Mouse (Mus musculus) stomach, embryonic 14.5 days (tissue): ENCODE measurements at regions not wholly inside any gene's neighbourhood (a gene's known extent, or its start where the extent isn't known, plus 50 kb on each side); places are given as distances from the start of the nearest gene placed in this dataset.
A peak's percentile ranks its signal among the peaks of the same experiment; 100 is the strongest.

Experiments
- ATAC-seq: fragments of 200-750 bp; cut with Nextera tagmentation; 2 replicates; pipeline ENCODE4 v1.8.0; 2017; ENCODE audit warnings: low read depth, moderate TSS enrichment; ENCODE audit not compliant: insufficient number of reproducible peaks, insufficient read depth, low FRiP score
- H3K27ac ChIP-seq: fragments of 300-500 bp; sonication (generic); 2 replicates; pipeline ENCODE4 v1.5.1; 2014; ENCODE audit warnings: mild to moderate bottlenecking, low read length, moderate library complexity, mixed read lengths
- H3K27me3 ChIP-seq: fragments of 300-500 bp; sonication (generic); 2 replicates; pipeline ENCODE4 v1.6.1; 2014; ENCODE audit warnings: low read length, control low read depth, mixed read lengths; ENCODE audit not compliant: control insufficient read depth, insufficient read depth
- H3K36me3 ChIP-seq: fragments of 300-500 bp; sonication (generic); 2 replicates; pipeline ENCODE4 v1.6.1; 2014; ENCODE audit warnings: mild to moderate bottlenecking, control low read depth, low read length, moderate library complexity, mixed read lengths; ENCODE audit not compliant: control insufficient read depth, insufficient read depth
- H3K4me1 ChIP-seq: fragments of 300-500 bp; sonication (generic); 2 replicates; pipeline ENCODE4 v1.6.1; 2014; ENCODE audit warnings: low read length, control low read depth, mixed read lengths; ENCODE audit not compliant: control insufficient read depth, insufficient read depth
- H3K4me2 ChIP-seq: fragments of 300-500 bp; sonication (generic); replicated peaks from 2 replicates; pipeline ENCODE4 v1.6.1; 2014; ENCODE audit warnings: low read depth, low read length, control low read depth
- H3K4me3 ChIP-seq: fragments of 300-500 bp; sonication (generic); 2 replicates; pipeline ENCODE4 v1.5.1; 2014; ENCODE audit warnings: low read depth, low read length, control low read depth
- H3K9ac ChIP-seq: fragments of 300-500 bp; sonication (generic); replicated peaks from 2 replicates; pipeline ENCODE4 v1.6.1; 2014; ENCODE audit warnings: low read depth, mild to moderate bottlenecking, control low read depth, low read length, moderate library complexity, mixed read lengths
- H3K9me3 ChIP-seq: fragments of 300-500 bp; sonication (generic); 2 replicates; pipeline ENCODE4 v1.6.1; 2016; ENCODE audit warnings: low read depth, low read length, control low read depth; ENCODE audit not compliant: control insufficient read depth
- WGBS: fragments of 180-500 bp; shearing (Covaris S2); extraction: QIAGEN DNeasy Blood & Tissue Kit; methylation state at CpG from one replicate; pipeline ENCODE4 v1.1.7; 2014; 5-methylcytosine and 5-hydroxymethylcytosine counted together

DNA sequence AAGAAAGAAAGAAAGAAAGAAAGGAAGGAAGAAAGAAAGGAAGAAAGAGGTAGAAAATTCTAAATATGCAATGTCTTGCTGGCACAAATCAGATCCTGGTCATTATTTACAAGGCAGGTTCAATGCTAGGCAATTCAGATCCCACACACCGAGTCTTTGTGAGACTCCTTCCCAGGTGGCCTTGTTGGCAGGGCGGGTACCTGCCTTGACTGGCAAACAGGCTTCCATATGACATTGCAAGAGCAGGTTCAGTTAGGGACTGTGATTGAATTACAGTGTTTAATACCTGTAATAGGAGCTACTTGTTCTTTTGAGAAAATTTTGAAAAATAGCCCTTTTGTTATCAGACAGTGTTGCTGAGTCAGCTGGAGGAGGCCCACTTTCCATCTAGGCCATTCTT lies 436.0 kb upstream of the Mctp2 start:
- H3K9me3 ChIP-seq: no peaks in the 10 kb centered on the region
- no peak overlapping the region for H3K27ac ChIP-seq
- H3K4me3 ChIP-seq: no peak overlapping the region
- no peak overlapping the region for H3K4me2 ChIP-seq
- peaks cover 10% of the 10 kb centered on the region; the same call in 1 of the 2 replicates for H3K4me1 ChIP-seq
- H3K9ac ChIP-seq: no peak overlapping the region
- no peak for ATAC-seq
- WGBS: 84% methylated on average over 2 of the region's 2 CpGs
- no peaks in the 10 kb centered on the region for H3K27me3 ChIP-seq
- no peaks in the 10 kb centered on the region for H3K36me3 ChIP-seq

DNA sequence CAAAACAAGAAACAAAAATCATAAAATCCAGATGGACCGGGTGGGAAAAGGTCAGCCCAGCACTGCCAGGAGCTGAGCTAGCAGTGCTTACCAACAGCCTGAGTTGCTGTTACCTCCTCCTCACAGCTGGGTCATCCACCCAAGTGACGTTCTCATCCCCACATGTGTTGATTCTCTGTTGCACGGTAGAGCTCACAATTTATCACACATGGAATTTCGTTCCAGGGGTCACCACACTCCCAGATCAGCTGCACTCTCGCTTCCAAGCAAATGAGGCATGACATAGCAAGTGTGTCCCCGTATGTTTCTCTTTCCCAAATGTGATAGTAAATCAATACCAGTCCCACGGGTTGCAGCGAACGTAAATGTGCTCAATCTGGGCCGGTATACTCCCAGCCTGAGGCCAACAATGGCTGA lies 445.1 kb upstream of the Mctp2 start:
- ATAC-seq: no peak
- Histone ChIP-seq H3K9ac (no peak overlapping the region), H3K9me3 (no peaks in the 10 kb centered on the region), H3K4me1 (0 out of 2 replicates have a peak, but pooled peaks cover 5% of the 10 kb centered on the region), H3K4me2 (no peak overlapping the region), H3K4me3 (no peak overlapping the region), H3K27ac (no peak overlapping the region), H3K36me3 (no peaks in the 10 kb centered on the region), H3K27me3 (no peaks in the 10 kb centered on the region)
- 47% methylated on average over 10 of the region's 10 CpGs for whole genome bisulfite sequencing

DNA sequence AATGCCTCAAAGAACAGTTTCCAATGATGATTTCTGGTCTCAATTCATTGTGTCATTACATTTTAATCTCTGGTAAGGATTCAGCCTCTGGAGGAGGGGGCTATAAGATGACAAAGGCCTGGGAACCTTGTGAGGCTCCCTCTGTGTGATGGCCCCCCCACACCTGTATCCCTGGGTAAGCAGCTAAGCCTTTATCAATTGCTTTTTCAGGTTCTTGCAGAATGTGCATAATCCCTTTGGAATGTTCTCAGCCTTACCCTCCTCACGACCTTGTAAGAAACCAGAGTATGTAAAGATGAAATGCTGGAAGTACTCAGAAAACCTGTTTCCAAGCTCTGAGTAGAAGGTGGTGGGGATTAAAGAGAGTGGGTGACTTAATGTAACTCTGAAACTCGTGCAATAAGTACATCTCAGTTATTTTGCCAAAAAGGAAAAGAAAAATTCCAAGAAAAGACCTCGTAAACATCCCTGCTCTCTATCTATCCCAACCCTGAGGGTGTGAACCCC lies 446.7 kb upstream of the Mctp2 start:
- no peak overlapping the region for H3K4me2 ChIP-seq
- ATAC-seq: peak; percentile 65; the same call in 1 of the 2 replicates
- no peaks in the 10 kb centered on the region for H3K36me3 ChIP-seq
- H3K4me3 ChIP-seq: no peak overlapping the region
- no peaks in the 10 kb centered on the region for H3K27me3 ChIP-seq
- H3K4me1 ChIP-seq: 0 out of 2 replicates have a peak, but pooled peaks cover 5% of the 10 kb centered on the region
- no peak overlapping the region for H3K9ac ChIP-seq
- no peaks in the 10 kb centered on the region for H3K9me3 ChIP-seq
- no peak overlapping the region for H3K27ac ChIP-seq
- 44% methylated on average over 3 of the region's 3 CpGs for WGBS

DNA sequence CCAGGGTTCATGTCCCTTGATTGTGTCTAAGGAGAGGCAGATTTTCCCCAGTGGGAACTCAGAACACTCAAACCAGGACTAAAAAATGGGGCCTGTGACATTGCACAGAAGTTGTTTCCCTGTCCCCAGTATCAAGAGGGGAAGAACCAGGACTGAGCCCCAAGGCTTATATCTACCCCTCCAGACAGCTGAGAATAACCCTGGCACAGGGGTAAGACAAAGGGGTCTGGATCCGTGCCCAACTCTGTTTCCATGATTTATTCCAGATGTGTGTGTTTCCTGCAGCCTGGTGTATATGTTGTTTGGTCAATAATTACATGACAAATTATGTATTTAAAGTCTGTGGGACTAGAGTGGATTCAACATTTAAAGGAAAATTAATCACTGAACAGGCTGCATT lies 456.3 kb upstream of the Mctp2 start:
- Histone ChIP-seq H3K9me3 (no peaks in the 10 kb centered on the region), H3K4me1 (no peaks in the 10 kb centered on the region), H3K4me3 (no peak overlapping the region), H3K9ac (no peak overlapping the region), H3K36me3 (no peaks in the 10 kb centered on the region), H3K27ac (no peak overlapping the region), H3K4me2 (no peak overlapping the region), H3K27me3 (no peaks in the 10 kb centered on the region)
- WGBS: 36% methylated on average over 1 of the region's 1 CpGs
- no peak for ATAC-seq

GRCm38 (mm10) chr7:72768705-72769104 lies 462.3 kb upstream of the Mctp2 start:
- H3K9ac ChIP-seq: no peak overlapping the region
- H3K4me1 ChIP-seq: no peaks in the 10 kb centered on the region
- no peaks in the 10 kb centered on the region for H3K27me3 ChIP-seq
- no peak for ATAC-seq
- H3K27ac ChIP-seq: no peak overlapping the region
- H3K36me3 ChIP-seq: no peaks in the 10 kb centered on the region
- H3K4me3 ChIP-seq: no peak overlapping the region
- no peaks in the 10 kb centered on the region for H3K9me3 ChIP-seq
- 58% methylated on average over 4 of the region's 4 CpGs for WGBS
- no peak overlapping the region for H3K4me2 ChIP-seq

GRCm38 (mm10) chr7:72774031-72774770 lies 467.8 kb upstream of the Mctp2 start:
- H3K9me3 ChIP-seq: no peaks in the 10 kb centered on the region
- no peak overlapping the region for H3K9ac ChIP-seq
- H3K4me2 ChIP-seq: no peak overlapping the region
- ATAC-seq: no peak
- no peaks in the 10 kb centered on the region for H3K36me3 ChIP-seq
- H3K4me1 ChIP-seq: no peaks in the 10 kb centered on the region
- no peak overlapping the region for H3K27ac ChIP-seq
- no peak overlapping the region for H3K4me3 ChIP-seq
- 68% methylated on average over 3 of the region's 3 CpGs for WGBS
- no peaks in the 10 kb centered on the region for H3K27me3 ChIP-seq

DNA sequence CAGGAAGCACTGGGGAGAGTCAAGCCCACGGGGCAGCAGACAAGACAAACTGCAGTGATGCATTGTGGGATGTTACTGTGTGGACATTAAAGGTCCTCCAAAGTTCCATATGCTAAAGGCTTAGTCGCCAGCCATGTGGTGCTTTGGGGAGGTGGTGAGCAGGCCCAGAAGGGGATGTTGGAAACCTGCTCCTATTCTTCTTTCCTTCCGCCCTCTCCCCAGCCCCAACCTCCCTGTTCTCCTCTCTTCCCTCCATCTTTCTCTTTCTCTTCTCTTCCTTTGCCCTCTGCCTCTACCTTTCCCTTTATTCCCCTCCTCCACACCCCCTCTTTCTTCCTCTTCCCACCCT lies 468.3 kb upstream of the Mctp2 start:
- no peak overlapping the region for H3K4me2 ChIP-seq
- 49% methylated on average over 3 of the region's 3 CpGs for WGBS
- no peaks in the 10 kb centered on the region for H3K36me3 ChIP-seq
- H3K9ac ChIP-seq: no peak overlapping the region
- no peak overlapping the region for H3K4me3 ChIP-seq
- no peaks in the 10 kb centered on the region for H3K9me3 ChIP-seq
- H3K27me3 ChIP-seq: no peaks in the 10 kb centered on the region
- no peak for ATAC-seq
- no peak overlapping the region for H3K27ac ChIP-seq
- no peaks in the 10 kb centered on the region for H3K4me1 ChIP-seq

DNA sequence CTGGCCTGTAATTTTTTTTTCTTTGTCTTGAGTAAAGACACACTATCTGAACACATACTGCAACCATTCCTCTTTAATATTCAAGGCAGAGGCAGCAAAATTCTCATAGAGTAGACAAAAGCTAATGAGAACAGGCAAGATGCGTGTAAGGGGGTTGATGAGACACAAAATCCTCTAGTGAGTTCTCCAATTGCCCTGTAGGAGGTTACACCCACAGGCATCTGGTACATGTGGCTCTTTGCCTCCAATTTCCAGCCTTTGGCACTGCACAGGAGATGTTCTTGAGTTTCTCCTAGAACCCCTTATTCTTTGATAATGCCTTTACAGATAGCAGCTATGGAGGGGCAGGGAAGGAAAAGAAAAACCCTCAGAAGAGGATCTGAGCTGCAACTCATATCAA lies 480.9 kb upstream of the Mctp2 start:
- Histone ChIP-seq H3K9ac (no peak overlapping the region), H3K4me3 (no peak overlapping the region), H3K9me3 (no peaks in the 10 kb centered on the region), H3K4me1 (no peaks in the 10 kb centered on the region), H3K27ac (no peak overlapping the region), H3K36me3 (no peaks in the 10 kb centered on the region), H3K27me3 (no peaks in the 10 kb centered on the region), H3K4me2 (no peak overlapping the region)
- no peak for ATAC-seq
- WGBS: 79% methylated on average over 1 of the region's 1 CpGs

GRCm38 (mm10) chr7:72788261-72788660 lies 481.9 kb upstream of the Mctp2 start:
- WGBS: 22% methylated on average over 2 of the region's 2 CpGs
- Histone ChIP-seq H3K4me3 (no peak overlapping the region), H3K9ac (no peak overlapping the region), H3K4me2 (no peak overlapping the region), H3K9me3 (no peaks in the 10 kb centered on the region), H3K4me1 (no peaks in the 10 kb centered on the region), H3K27me3 (no peaks in the 10 kb centered on the region), H3K27ac (no peak overlapping the region), H3K36me3 (no peaks in the 10 kb centered on the region)
- ATAC-seq: no peak
